Mouse (Mus musculus): ENCODE data around the gene Dtx1. TPM values are rescaled to one million over a fixed set of nuclear protein-coding genes. Genes with fewer than 3 reads are reported as not detected.
A peak's percentile ranks its signal among the peaks of the same experiment; 100 is the strongest.

Gene Dtx1
- polyA plus RNA-seq, 1 experiment from 2014 or later: 3.8 TPM

DNA sequence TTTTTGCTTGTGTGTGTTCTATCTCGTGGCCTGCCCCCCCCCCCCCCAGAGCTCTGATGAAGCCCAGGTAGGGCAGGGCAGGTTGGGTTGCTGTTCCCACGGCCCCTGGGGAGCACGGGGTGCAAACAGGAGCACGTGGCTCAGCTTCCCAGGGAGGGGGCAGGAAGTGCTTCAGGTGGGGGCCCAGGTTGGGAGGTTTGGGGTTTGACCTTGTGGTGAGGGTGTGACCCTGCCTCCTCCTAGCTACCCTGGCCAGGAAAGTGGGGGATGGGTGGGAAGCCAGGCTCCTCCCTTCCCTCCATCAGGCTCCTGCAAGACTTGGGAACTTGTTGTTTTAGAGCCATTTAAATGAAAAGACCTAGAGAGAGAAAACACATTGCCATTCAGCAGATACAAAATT, 23.3 kb downstream of the Dtx1 start:
- Histone ChIP-seq H3K4me3 (no peak overlapping the region), H3K27ac (no peak overlapping the region), H3K36me3 (no peaks in the 10 kb centered on the region), H3K4me1 (no peaks in the 10 kb centered on the region), H3K9me3 (no peaks in the 10 kb centered on the region), H3K27me3 (peaks cover 30% of the 10 kb centered on the region), H3K9ac (no peak overlapping the region), H3K4me2 (no peak overlapping the region)
- no peak for ATAC-seq (ENCODE audit: borderline replicate concordance, extremely low read depth, low FRiP score, low TSS enrichment)
- 14% methylated on average over 4 of the region's 4 CpGs for WGBS

- no peak overlapping the region for H3K27ac ChIP-seq
- no peaks in the 10 kb centered on the region for H3K9me3 ChIP-seq
- H3K4me1 ChIP-seq: no peaks in the 10 kb centered on the region
- H3K4me3 ChIP-seq: no peak overlapping the region
- H3K9ac ChIP-seq: no peak overlapping the region
- H3K36me3 ChIP-seq: no peaks in the 10 kb centered on the region
- peaks cover 30% of the 10 kb centered on the region for H3K27me3 ChIP-seq
- no peak for ATAC-seq (ENCODE audit: borderline replicate concordance, extremely low read depth, low FRiP score, low TSS enrichment)
- 86% methylated on average over 5 of the region's 5 CpGs for WGBS
- no peak overlapping the region for H3K4me2 ChIP-seq
Observed at GRCm38 (mm10) chr5:120687897-120688296, 23.8 kb downstream of the Dtx1 start.

DNA sequence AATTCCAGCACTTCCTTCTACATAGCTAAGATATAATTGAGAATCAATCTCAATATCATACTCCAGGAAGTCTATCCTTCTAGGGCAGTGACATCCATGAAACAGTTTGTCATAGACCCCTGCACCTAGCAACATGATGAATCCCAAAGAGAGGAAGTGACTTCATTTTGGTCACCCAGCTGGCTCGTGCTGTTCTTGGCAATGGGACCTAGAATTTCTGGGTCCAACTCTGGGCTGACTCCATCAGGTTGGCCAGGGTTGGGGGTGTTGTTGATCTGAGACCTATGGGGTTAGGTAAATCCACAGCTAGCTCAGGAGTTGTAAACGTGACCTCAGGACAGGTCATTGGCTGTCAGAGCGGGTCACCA, 24.3 kb downstream of the Dtx1 start:
- no peaks in the 10 kb centered on the region for H3K4me1 ChIP-seq
- H3K4me3 ChIP-seq: no peak overlapping the region
- H3K36me3 ChIP-seq: no peaks in the 10 kb centered on the region
- peaks cover 30% of the 10 kb centered on the region for H3K27me3 ChIP-seq
- no peak overlapping the region for H3K9ac ChIP-seq
- H3K9me3 ChIP-seq: no peaks in the 10 kb centered on the region
- H3K4me2 ChIP-seq: no peak overlapping the region
- ATAC-seq (ENCODE audit: borderline replicate concordance, extremely low read depth, low FRiP score, low TSS enrichment): no peak
- H3K27ac ChIP-seq: no peak overlapping the region
- 57% methylated on average over 3 of the region's 3 CpGs for WGBS

DNA sequence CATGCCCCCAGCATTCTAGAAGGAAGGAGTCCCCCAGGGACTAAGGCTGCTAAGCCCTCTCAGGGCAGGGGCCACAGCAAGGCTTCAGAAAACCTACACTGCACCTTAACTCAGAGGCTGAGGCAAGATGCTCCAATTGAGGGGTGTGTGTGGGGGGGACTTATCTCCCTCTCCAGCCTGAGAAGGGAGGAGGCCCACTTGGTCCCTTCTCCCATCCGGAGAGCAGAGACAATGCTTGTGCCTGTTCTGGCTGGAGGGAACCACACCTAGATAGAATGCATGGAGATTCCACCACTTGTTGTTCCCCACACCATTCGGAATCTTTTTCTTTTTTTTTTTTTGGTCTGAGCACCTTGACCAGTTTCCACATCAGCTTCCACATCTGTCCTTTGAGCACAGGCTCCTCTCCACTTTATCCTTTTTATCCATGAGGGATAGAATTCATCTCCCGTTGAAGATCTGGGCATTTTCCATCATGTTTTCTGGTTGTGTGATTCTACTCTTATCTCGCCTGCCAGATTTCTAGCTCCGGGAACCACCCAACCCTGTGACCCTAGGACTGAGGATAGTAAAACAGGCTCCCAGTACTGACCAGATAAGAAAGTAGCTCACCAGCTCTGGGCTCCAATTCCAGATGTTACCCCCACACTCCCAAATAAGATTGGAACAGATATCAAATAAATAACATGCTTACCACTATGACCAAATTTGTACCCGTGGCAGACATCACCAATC, 24.8 kb downstream of the Dtx1 start:
- no peak overlapping the region for H3K27ac ChIP-seq
- 63% methylated on average over 6 of the region's 6 CpGs for WGBS
- H3K27me3 ChIP-seq: peaks cover 30% of the 10 kb centered on the region

GRCm38 (mm10) chr5:120685678-120686077, 26.0 kb downstream of the Dtx1 start:
- Histone ChIP-seq H3K27ac (no peak overlapping the region), H3K4me3 (no peak overlapping the region), H3K36me3 (no peaks in the 10 kb centered on the region), H3K9ac (no peak overlapping the region), H3K9me3 (no peaks in the 10 kb centered on the region), H3K27me3 (peaks cover 30% of the 10 kb centered on the region), H3K4me1 (peaks cover under 1% of the 10 kb centered on the region; the same call in 1 of the 2 replicates), H3K4me2 (no peak overlapping the region)
- 64% methylated on average over 8 of the region's 8 CpGs for WGBS
- no peak for ATAC-seq (ENCODE audit: borderline replicate concordance, extremely low read depth, low FRiP score, low TSS enrichment)

More for the DNA sequence above, 24.8 kb downstream of the Dtx1 start:
- Histone ChIP-seq H3K4me3 (no peak overlapping the region), H3K4me1 (no peaks in the 10 kb centered on the region), H3K9ac (no peak overlapping the region), H3K4me2 (no peak overlapping the region), H3K9me3 (no peaks in the 10 kb centered on the region), H3K36me3 (no peaks in the 10 kb centered on the region)
- no peak for ATAC-seq (ENCODE audit: borderline replicate concordance, extremely low read depth, low FRiP score, low TSS enrichment)

DNA sequence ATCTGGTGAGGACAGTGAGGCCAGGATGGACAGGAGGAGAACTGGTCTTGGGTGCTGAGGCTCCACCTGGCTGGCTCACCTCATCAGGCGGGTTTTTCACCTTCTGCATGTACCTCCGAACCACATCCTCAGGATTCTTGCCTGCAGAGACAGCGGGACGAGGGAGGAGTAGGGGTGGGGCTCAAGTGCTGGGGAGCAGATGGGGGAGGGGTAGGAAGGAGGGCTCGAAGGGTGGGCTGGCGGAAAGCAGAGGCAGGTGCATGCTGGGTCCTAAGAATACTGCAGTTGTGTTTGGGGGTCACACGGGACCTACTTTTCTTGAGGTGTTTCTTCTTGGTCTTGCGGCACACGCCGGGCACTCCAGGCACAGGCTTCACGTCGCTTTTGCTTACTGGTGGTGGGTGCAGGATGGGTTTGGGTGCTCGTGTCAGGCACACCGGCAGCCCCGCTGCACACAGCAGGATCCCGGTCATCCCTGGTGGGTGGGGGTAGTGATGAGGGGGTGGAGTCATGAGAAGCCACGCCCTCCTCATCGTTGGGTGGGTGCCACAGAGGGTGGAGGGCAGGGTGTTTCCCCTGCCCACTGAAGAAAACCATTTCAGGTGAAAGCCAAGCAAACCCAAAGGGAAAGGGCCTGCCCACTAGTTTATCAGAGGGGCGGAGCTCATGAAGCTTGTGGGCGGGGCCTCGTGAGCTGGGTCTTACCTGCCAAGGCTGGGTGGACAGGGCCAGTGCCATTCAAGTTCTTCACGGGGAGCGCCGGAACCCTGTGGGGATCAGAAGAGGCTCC, 28.6 kb downstream of the Dtx1 start:
- Histone ChIP-seq H3K27ac (no peak overlapping the region), H3K9ac (no peak overlapping the region), H3K4me1 (peaks cover 9% of the 10 kb centered on the region), H3K36me3 (no peaks in the 10 kb centered on the region), H3K4me3 (no peak overlapping the region), H3K27me3 (peaks cover 30% of the 10 kb centered on the region), H3K9me3 (no peaks in the 10 kb centered on the region), H3K4me2 (no peak overlapping the region)
- WGBS: 10% methylated on average over 24 of the region's 24 CpGs
- ATAC-seq (ENCODE audit: borderline replicate concordance, extremely low read depth, low FRiP score, low TSS enrichment): no peak

DNA sequence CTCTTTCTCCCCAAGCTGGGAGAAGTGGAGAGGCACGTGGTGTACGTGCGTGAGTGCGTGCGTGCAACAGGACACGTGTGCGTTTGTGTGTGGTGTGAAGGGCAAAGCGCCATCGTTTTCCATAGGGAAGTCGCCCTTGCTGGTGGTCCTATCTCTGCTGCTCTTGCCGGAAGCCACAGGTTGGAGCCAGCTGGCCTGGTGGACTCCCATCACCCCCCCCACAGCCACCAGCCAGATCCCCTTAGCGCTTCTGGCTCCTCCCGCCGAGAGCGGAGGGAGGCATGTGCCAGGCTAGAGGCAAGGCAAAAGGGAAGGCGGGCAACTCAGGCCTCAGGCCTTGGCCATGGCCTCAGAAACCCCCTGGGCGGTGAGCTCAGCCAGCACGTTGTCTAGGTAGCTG, 30.8 kb downstream of the Dtx1 start:
- no peak overlapping the region; the same call in 1 of the 2 replicates for H3K9ac ChIP-seq
- H3K36me3 ChIP-seq: no peaks in the 10 kb centered on the region
- no peak for ATAC-seq (ENCODE audit: borderline replicate concordance, extremely low read depth, low FRiP score, low TSS enrichment)
- H3K27ac ChIP-seq: no peak overlapping the region
- no peaks in the 10 kb centered on the region for H3K9me3 ChIP-seq
- WGBS: 80% methylated on average over 18 of the region's 18 CpGs
- H3K27me3 ChIP-seq: peaks cover 30% of the 10 kb centered on the region
- H3K4me3 ChIP-seq: no peak overlapping the region
- H3K4me2 ChIP-seq: no peak overlapping the region
- H3K4me1 ChIP-seq: peaks cover 9% of the 10 kb centered on the region

GRCm38 (mm10) chr5:120679676-120680555, 31.8 kb downstream of the Dtx1 start:
- peak overlapping the region; percentile 68 for H3K4me2 ChIP-seq
- peak overlapping the region; percentile 33 for H3K4me3 ChIP-seq
- peak; percentile 81 for ATAC-seq (ENCODE audit: borderline replicate concordance, extremely low read depth, low FRiP score, low TSS enrichment)
- H3K9ac ChIP-seq: peak overlapping the region; percentile 13; the same call in 1 of the 2 replicates
- H3K9me3 ChIP-seq: no peaks in the 10 kb centered on the region
- peaks cover 9% of the 10 kb centered on the region for H3K4me1 ChIP-seq
- H3K27me3 ChIP-seq: peaks cover 30% of the 10 kb centered on the region
- no peaks in the 10 kb centered on the region for H3K36me3 ChIP-seq
- 2% methylated on average over 24 of the region's 24 CpGs for WGBS
- no peak overlapping the region for H3K27ac ChIP-seq

DNA sequence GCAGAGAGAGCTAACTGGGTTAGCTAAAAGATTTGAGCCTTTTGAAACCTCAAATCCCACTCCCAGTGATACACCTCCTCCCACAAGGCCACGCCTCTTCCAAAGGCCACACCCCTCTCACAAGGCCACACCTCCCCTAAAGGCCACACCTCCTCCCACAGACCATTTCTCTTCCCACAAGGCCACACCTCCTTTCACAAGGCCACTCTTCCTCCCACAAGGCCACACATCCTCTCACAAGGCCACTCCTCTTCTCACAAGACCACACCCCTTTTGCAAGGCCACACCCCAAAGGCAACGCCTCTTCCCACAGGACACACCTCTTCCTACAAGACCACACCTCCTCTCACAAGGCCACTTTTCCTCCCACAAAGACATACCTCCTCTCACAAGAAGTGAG, 34.2 kb downstream of the Dtx1 start:
- H3K4me1 ChIP-seq: peaks cover 15% of the 10 kb centered on the region
- no peak overlapping the region for H3K4me2 ChIP-seq
- H3K27me3 ChIP-seq: peaks cover 13% of the 10 kb centered on the region
- H3K27ac ChIP-seq: no peak overlapping the region
- no peaks in the 10 kb centered on the region for H3K36me3 ChIP-seq
- H3K9me3 ChIP-seq: no peaks in the 10 kb centered on the region
- no peak overlapping the region for H3K4me3 ChIP-seq
- no peak overlapping the region for H3K9ac ChIP-seq
- no peak for ATAC-seq (ENCODE audit: borderline replicate concordance, extremely low read depth, low FRiP score, low TSS enrichment)
- 29% methylated on average over 2 of the region's 2 CpGs for WGBS

DNA sequence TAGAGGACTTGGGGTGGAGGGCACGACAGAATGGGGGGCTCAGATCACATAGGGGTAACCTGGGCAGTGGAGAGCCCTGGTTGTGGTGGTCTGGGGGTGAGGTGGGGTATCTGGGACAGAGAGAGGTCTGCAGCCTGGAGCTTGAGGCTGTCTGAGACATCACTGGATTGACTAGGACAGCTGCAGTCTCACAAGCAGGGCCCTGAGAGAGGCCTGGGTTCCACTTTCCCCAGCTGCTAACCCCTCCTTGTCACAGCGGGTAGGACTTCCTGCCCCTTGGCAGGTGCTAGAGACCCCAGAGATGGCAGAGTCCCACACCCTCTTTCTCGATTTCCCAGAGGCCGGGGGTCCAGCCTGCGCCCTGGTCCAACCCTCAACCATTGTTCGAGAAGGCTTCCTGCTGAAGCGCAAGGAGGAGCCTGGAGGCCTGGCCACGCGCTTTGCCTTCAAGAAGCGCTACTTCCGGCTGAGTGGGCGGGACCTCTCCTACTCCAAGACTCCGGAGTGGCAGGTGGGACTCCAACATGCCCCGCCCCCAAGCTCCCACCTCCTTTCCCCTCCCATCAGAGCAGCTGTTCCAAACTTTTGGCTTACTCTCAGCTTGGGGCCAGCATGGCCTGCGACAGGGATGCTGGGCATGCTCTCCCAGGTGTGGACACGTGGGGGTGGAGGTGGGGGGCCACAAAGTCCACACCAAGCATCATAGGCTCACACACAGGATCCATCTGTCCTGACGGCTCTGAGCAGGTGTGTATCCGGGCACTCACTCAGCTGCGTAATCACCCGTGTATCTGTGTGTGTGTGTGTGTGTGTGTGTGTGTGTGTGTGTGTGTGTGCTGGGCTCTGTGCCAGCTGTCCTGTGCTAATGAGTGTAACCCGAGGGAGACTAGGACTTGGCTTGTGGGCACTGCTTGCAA, 37.2 kb downstream of the Dtx1 start:
- no peak overlapping the region for H3K9ac ChIP-seq
- no peak overlapping the region for H3K27ac ChIP-seq
- H3K27me3 ChIP-seq: 0 out of 2 replicates have a peak, but pooled peaks cover 3% of the 10 kb centered on the region
- no peaks in the 10 kb centered on the region for H3K9me3 ChIP-seq
- WGBS: 22% methylated on average over 21 of the region's 21 CpGs
- peaks cover 9% of the 10 kb centered on the region; the same call in 1 of the 2 replicates for H3K4me1 ChIP-seq
- ATAC-seq (ENCODE audit: borderline replicate concordance, extremely low read depth, low FRiP score, low TSS enrichment): peak; percentile 23; the same call in 1 of the 2 replicates
- 0 out of 2 replicates have a peak overlapping the region, but pooled peaks have one; percentile 16 for H3K4me2 ChIP-seq
- no peak overlapping the region for H3K4me3 ChIP-seq
- no peaks in the 10 kb centered on the region for H3K36me3 ChIP-seq

DNA sequence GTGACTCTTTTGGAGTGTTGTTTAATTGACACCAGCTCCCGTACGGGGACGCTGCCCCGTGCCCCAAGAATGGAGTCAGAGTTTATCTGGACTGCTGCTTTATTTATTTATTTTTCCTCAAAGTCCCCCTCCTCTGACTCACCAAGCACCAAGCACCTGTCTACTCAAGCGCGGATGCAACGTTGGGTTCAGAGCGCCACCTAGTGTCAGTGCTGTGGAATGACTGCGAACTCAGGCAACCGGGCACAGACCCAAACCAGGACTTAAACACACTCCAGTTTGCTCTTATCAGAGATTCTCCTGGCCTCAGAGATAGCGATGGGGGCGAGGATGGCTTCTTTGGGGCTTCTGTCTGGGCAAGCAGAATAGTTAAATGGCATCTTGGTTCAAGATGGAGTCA, 38.1 kb downstream of the Dtx1 start:
- 0 out of 2 replicates have a peak, but pooled peaks cover 6% of the 10 kb centered on the region for H3K4me1 ChIP-seq
- H3K9ac ChIP-seq: no peak overlapping the region
- no peaks in the 10 kb centered on the region for H3K9me3 ChIP-seq
- ATAC-seq (ENCODE audit: borderline replicate concordance, extremely low read depth, low FRiP score, low TSS enrichment): no peak
- H3K36me3 ChIP-seq: no peaks in the 10 kb centered on the region
- H3K4me3 ChIP-seq: no peak overlapping the region
- H3K27me3 ChIP-seq: 0 out of 2 replicates have a peak, but pooled peaks cover 3% of the 10 kb centered on the region
- H3K4me2 ChIP-seq: no peak overlapping the region
- no peak overlapping the region for H3K27ac ChIP-seq
- 6% methylated on average over 12 of the region's 12 CpGs for WGBS
